Mouse (Mus musculus): Measurements from ENCODE around the gene Wnt2. TPM values are rescaled to one million over a fixed set of nuclear protein-coding genes. Genes with fewer than 3 reads are reported as not detected.
A peak's percentile ranks its signal among the peaks of the same experiment; 100 is the strongest.

Gene Wnt2
- polyA plus RNA-seq, 1 experiment, result 0.41 TPM

DNA sequence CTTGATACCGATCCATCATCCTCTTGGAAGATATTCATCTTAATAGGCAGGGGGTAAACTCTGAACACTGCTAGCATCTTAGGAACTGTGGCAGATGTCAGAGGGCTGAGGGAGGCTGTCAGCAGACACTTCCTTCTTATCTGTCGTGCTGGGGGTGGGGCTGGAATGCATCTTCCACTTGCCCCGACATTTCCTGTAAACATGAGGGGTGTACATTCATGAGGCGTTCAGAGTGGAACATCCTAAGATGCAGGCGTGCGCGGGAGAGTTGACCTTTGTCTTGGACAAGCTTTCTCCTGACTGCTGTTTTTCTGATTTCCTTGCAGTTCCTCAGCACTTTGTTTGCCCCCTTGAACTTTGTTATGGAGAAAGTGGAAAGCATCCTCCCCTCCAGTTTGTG, 88.0 kb downstream of the Wnt2 start:
- TF ChIP-seq POLR2A (IDR thresholded peaks at IDR 0.05; ENCODE audit: borderline replicate concordance, extremely low read depth, insufficient read depth, insufficient read length, poor library complexity, severe bottlenecking) (no peak), CTCF (IDR thresholded peaks at IDR 0.05; ENCODE audit: borderline replicate concordance, extremely low read depth, insufficient read depth, insufficient read length) (no peak)
- no peak for DNase-seq (ENCODE audit: low read depth)

DNA sequence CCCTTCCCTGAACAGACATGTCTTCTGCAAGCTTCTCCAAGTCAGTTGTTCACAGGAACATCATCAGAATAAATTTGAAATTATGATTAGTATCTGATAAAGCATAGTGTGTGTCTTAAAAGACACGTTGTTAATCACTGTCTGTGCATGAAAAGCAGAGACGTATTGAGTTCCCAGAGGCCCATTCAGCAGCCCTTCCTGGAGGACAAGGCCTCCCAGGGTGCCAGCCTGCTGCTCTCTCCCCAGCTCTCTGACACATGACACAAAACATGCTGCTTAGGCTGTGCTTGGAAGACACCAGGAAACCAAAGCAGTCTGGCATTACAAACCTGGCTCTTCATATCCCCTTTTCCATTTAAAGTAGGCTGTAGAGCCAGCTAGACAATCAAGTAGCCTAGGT, 88.5 kb downstream of the Wnt2 start:
- DNase-seq (ENCODE audit: low read depth), result peak; percentile 23
- TF ChIP-seq POLR2A (IDR thresholded peaks at IDR 0.05; ENCODE audit: borderline replicate concordance, extremely low read depth, insufficient read depth, insufficient read length, poor library complexity, severe bottlenecking), result no peak
- TF ChIP-seq CTCF (IDR thresholded peaks at IDR 0.05; ENCODE audit: borderline replicate concordance, extremely low read depth, insufficient read depth, insufficient read length), result no peak

Other genes with a start within 250 kb of the Wnt2 start
- not detected in 2 replicates for gene Asz1, start 78.5 kb upstream of the Wnt2 start, polyA plus RNA-seq (2012; rRNA removed)
- 0.25 and 0.38 TPM in 2 replicates for gene Cftr, start 140.1 kb upstream of the Wnt2 start, polyA plus RNA-seq (2012; rRNA removed)

Measured in brain, embryonic 14.5 days (tissue).